In the genomic region with DNA sequence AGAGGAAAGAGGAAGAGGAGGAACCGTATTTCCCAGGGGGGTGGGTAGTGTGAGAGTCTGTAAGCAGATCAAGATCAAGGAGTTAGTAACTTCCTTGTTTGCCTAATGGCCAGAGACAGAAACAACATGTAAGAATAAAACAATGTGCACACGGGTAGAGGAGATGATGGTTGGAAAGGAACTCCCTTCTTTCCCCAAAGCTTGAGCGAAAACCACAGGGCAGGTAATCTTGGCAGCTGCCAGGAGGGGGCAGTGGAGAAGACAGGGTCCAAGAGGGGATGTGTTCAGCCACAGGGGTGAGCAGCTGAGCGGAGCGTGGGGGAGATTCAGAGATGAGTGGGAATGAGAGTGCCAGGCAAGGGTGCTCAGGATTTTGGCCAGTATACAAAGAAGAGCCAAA, we compare ENCODE assay signal across 8 mouse cellular contexts. TPM values are rescaled to one million over a fixed set of nuclear protein-coding genes. Genes with fewer than 3 reads are reported as not detected.
DNase-seq lines count a peak whose midpoint lies in the region; ATAC-seq and TF ChIP-seq lines count a peak whose summit lies in the region.
"Had no signal": no experiment of that assay in that cellular context is flagged by ENCODE, and none has a peak within 500 bp of the region (broad histone marks: within the 10 kb centered on the region; RNA-seq: fewer than 3 reads in every experiment).

No protein-coding gene starts in this region.

- 76% methylated on average over 5 of the region's 5 CpGs for WGBS in intestine, postnatal 0 days
- 85% methylated on average over 5 of the region's 5 CpGs for WGBS in intestine, embryonic 16.5 days
- WGBS in limb, embryonic 10.5 days, result 87% methylated on average over 5 of the region's 5 CpGs
- 81% methylated on average over 5 of the region's 5 CpGs for WGBS in small intestine, adult 2 months

- no peak for TF ChIP-seq POLR2A in small intestine, adult 2 months (IDR thresholded peaks at IDR 0.05; ENCODE audit: low read depth, low read length)

- H3K27me3 ChIP-seq in intestine, postnatal 0 days (replicated peaks; ENCODE audit: control insufficient read depth, insufficient read depth, low read length), result no peaks in the 10 kb centered on the region
- no peaks in the 10 kb centered on the region for H3K27me3 ChIP-seq in intestine, embryonic 16.5 days (replicated peaks; ENCODE audit: control insufficient read depth, insufficient read depth, low read length)
- no peaks in the 10 kb centered on the region for H3K27me3 ChIP-seq in limb, embryonic 10.5 days (ENCODE audit: low read depth, poor library complexity, severe bottlenecking)
- H3K27me3 ChIP-seq in small intestine, adult 2 months (ENCODE audit: control insufficient read depth, insufficient read depth, low read length), result no peaks in the 10 kb centered on the region

- H3K4me3 ChIP-seq in intestine, postnatal 0 days (ENCODE audit: low read depth, low read length), result no peak overlapping the region
- H3K4me3 ChIP-seq in intestine, embryonic 16.5 days (ENCODE audit: low read length), result no peak overlapping the region
- H3K4me3 ChIP-seq in limb, embryonic 10.5 days, result no peak overlapping the region
- H3K4me3 ChIP-seq in small intestine, adult 2 months (ENCODE audit: low read depth, low read length), result no peak overlapping the region
- H3K4me3 ChIP-seq: erythroblast, embryonic 14.5 days had no signal

- H3K27ac ChIP-seq in intestine, postnatal 0 days (ENCODE audit: low read depth, low read length), result no peak overlapping the region
- H3K27ac ChIP-seq in intestine, embryonic 16.5 days (ENCODE audit: low read length), result no peak overlapping the region
- H3K27ac ChIP-seq in limb, embryonic 10.5 days, result no peak overlapping the region
- no peak overlapping the region for H3K27ac ChIP-seq in small intestine, adult 2 months (ENCODE audit: insufficient read depth, low read depth, low read length)

- no peak for ATAC-seq in intestine, postnatal 0 days
- no peak for ATAC-seq in intestine, embryonic 16.5 days
- ATAC-seq in frontal cortex, adult (ENCODE audit: low TSS enrichment), result no peak

- H3K9me3 ChIP-seq in intestine, postnatal 0 days (ENCODE audit: control insufficient read depth), result no peaks in the 10 kb centered on the region
- no peaks in the 10 kb centered on the region; the same call in 1 of the 2 replicates for H3K9me3 ChIP-seq in intestine, embryonic 16.5 days (ENCODE audit: control insufficient read depth, low read length)
- H3K9me3 ChIP-seq in limb, embryonic 10.5 days (replicated peaks), result no peaks in the 10 kb centered on the region

- peaks cover 55% of the 10 kb centered on the region for H3K36me3 ChIP-seq in intestine, postnatal 0 days (ENCODE audit: control insufficient read depth, insufficient read depth)
- H3K36me3 ChIP-seq in intestine, embryonic 16.5 days (ENCODE audit: control insufficient read depth, insufficient read depth, low read length), result peaks cover 20% of the 10 kb centered on the region; the same call in 1 of the 2 replicates
- H3K36me3 ChIP-seq in limb, embryonic 10.5 days, result peaks cover 100% of the 10 kb centered on the region
- peaks cover 45% of the 10 kb centered on the region for H3K36me3 ChIP-seq in small intestine, adult 2 months (ENCODE audit: control insufficient read depth, insufficient read depth, low read length)

- TF ChIP-seq CTCF in intestine, postnatal 0 days (IDR thresholded peaks at IDR 0.05; ENCODE audit: low read depth), result peak; percentile 75
- peak; percentile 55; the same call in 1 of the 2 replicates for TF ChIP-seq CTCF in small intestine, adult 2 months (IDR thresholded peaks at IDR 0.05; ENCODE audit: extremely low read depth, insufficient read length, insufficient replicate concordance, low read depth, low read length)

- H3K4me1 ChIP-seq in intestine, postnatal 0 days (replicated peaks; ENCODE audit: control insufficient read depth, insufficient read depth, low read length), result no peaks in the 10 kb centered on the region
- H3K4me1 ChIP-seq in intestine, embryonic 16.5 days (ENCODE audit: control insufficient read depth, insufficient read depth, low read length), result no peaks in the 10 kb centered on the region
- H3K4me1 ChIP-seq in limb, embryonic 10.5 days, result no peaks in the 10 kb centered on the region
- H3K4me1 ChIP-seq in small intestine, adult 2 months (ENCODE audit: control insufficient read depth, insufficient read depth, insufficient read length, low read length), result no peaks in the 10 kb centered on the region

- peak; percentile 27 to 58 for DNase-seq in CD8-positive naive resting alpha-beta T cell, adult 2 months (ENCODE audit: low read depth in 2 of 2, low spot score in 2 of 2)
- peak; percentile 36 for DNase-seq in WW6 (ENCODE audit: low read depth, low spot score)
- peak; percentile 53 for DNase-seq in limb, embryonic 10.5 days (ENCODE audit: low spot score)

- H3K9ac ChIP-seq in intestine, postnatal 0 days (ENCODE audit: low read depth, low read length), result no peak overlapping the region
- no peak overlapping the region for H3K9ac ChIP-seq in intestine, embryonic 16.5 days (ENCODE audit: low read depth, low read length)

- no peak overlapping the region for H3K4me2 ChIP-seq in intestine, postnatal 0 days (replicated peaks; ENCODE audit: low read depth)
- no peak overlapping the region for H3K4me2 ChIP-seq in intestine, embryonic 16.5 days (ENCODE audit: low read depth, low read length)

RNA-seq across cellular contexts. Expression of gene Kcmf1, which starts 48.1 kb away (rescaled TPM):
- polyA plus RNA-seq in intestine, postnatal 0 days (2015; fragmentation: Nextera tagmentation; extraction: Ambion mirVana), result 43.4 and 45.2 TPM in 2 replicates
- 23.8 and 24.6 TPM in 2 replicates for polyA plus RNA-seq in intestine, embryonic 16.5 days (2015; fragmentation: Nextera tagmentation; extraction: Ambion mirVana)
- 41.6 and 48.5 TPM in 2 replicates for polyA plus RNA-seq in limb, embryonic 10.5 days (2016; fragmentation: Nextera tagmentation; extraction: Ambion mirVana)
- polyA plus RNA-seq in small intestine, adult 2 months (2012; rRNA removed), result 99.8 and 254 TPM in 2 replicates
